Mouse (Mus musculus) gastrocnemius, postnatal 4 days (tissue): ENCODE results near the gene Crkl. TPM values are rescaled to one million over a fixed set of nuclear protein-coding genes. Genes with fewer than 3 reads are reported as not detected.
A peak's percentile ranks its signal among the peaks of the same experiment; 100 is the strongest.

Experiments used
- DNase-seq, 2 experiments: peaks; one replicate each; pipeline ENCODE4 v3.0.0; 2021 to 2022; ENCODE audit warnings: low spot score in 2 of 2, mixed read lengths in 2 of 2
- long read RNA-seq, 2 experiments: library from polyadenylated mRNA; stranded (forward); transcript quantifications; one replicate each; pipeline ENCODE4 v2.0.0; 2021
- total RNA-seq, 2 experiments: library from RNA; stranded (reverse); gene quantifications; 2 replicates each; pipeline ENCODE4 v1.2.3; 2021

The Crkl gene
- 10 to 100 TPM; 32.4 to 33.1 TPM for total RNA-seq
- long read RNA-seq, experiment 1, full-length matches to known transcripts: 21 of 22 reads
- long read RNA-seq, experiment 1, partial matches to known transcripts: 0 of 22 reads
- long read RNA-seq, experiment 1, other reads (novel, unspliced or antisense): 1 of 22 reads
- long read RNA-seq, experiment 2, full-length matches to known transcripts: 22 of 32 reads
- long read RNA-seq, experiment 2, partial matches to known transcripts: 1 of 32 reads
- long read RNA-seq, experiment 2, other reads (novel, unspliced or antisense): 9 of 32 reads

- DNase-seq: peak; percentile 98
Observed at GRCm38 (mm10) chr16:17451541-17452372, at the start of gene Crkl. TSS of gene Crkl (plus strand) at chr16:17451987.

- DNase-seq: peak in 1 of 2 experiments; percentile 12
Observed at GRCm38 (mm10) chr16:17402855-17403254, 48.9 kb upstream of the Crkl start.

GRCm38 (mm10) chr16:17405271-17405696 is 46.5 kb upstream of the Crkl start:
- DNase-seq: peak; percentile 34 to 63

DNA sequence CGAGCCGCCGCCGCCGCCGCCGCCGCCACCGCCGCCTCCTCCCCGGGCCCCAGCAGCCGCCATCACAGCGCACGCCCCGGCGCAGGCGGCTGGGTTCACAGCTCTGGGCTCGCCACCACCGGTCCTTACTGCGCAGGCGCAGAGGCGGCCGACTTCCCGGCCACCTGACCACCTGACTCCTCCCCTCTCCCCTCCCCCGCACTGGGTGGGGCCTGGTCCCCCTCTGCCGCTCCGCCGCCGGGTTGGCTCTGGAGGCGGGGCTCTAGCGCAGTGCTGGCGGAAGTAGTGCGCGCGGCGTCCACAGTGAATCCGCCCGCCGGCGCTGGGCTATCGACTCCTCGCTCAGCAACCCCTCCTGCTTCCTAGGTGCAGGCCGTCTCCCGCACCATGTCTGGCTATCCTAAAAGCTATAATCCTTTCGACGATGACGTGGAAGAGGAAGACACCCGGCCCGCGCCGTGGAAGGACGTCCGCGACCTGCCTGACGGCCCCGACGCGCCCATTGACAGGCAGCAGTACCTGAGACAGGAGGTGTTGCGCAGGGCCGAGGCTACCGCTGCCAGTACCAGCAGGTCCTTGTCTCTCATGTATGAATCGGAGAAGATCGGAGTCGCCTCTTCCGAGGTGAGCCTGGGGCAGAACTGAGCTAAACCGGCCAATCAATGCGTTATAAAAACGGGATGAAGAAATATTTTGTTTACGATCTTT is 45.9 kb upstream of the Crkl start, which contains the start of the genes Snap29 and Pi4ka:
Gene Snap29 (plus strand): TSS at position 251 of the 708 bp plus-strand sequence.
Gene Pi4ka (minus strand): TSS at position 579 of the 708 bp plus-strand sequence.
- peak; percentile 100 for DNase-seq

DNA sequence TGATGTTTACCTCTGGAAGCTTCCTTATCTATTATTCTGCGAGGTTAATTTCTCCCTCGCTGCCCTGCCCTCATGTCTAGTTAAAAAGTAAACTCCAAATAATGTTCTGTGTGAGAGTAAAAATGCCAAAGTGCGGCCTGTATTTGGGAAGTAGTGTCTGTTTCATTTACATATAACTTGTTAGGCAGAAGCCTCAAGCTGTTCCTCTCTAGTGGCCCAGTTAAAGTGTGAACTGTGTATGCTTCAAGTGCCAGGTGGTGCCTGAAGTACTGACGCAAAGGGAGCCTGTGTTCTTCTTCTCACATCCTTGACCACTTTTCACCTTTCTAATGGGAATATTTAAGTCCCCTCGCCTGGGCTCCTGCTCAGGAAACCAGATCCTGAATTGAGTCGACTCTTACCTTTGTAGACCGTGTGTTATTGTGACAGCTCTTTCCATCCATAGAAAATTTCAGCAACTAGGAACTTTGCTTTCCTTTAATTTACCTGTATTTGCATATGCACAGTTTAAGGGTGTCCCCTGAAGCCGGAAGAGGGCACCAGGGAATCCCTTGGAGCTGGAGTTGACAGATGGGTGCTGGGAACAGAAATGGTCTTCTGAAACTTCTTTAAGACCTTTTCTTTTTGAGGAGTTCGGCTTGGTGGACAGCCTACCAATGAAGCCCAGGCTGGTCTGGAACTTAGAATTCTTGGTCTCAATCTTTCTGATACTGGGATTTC is 45.1 kb upstream of the Crkl start:
- no peak for DNase-seq

DNA sequence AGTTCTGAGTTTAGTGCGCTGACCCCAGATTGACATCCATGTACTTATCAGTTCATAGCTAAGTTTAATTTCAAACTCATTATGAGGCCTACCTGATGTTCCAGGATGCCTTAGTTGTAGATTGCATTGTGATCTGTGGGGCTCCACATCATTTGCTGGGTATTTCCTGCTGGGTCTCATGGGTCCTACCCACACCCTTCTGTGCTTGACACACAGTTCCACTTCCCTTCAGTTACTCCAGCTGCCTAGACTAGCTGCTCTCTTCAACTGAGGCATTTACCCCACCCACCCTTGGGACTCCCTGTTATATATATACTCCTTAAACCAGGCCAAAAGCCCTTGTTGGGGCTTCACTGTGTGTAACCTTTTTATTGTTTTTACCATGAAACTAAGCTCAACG is 42.7 kb upstream of the Crkl start:
- DNase-seq: no peak

- DNase-seq: no peak
Observed at GRCm38 (mm10) chr16:17410209-17410608, 41.6 kb upstream of the Crkl start.

DNA sequence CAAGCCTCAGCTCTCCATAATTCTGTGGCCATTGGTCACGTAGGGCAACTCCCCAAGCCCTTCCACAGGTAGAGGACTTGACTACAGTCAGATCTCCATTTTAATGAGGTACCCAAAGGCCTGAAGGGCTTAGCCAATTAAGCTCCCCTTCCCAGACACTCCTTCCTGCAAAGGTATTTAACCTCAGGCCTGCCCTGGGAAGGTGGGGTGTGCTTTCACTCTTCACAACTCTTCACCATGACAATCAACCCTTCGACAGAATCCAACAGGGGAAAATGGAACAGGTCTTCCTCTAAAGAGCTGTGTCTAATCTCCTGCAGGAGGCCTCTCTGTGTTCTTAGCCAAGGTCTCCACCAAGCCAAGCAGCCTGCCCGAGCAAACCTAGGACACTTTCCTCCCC is 28.8 kb upstream of the Crkl start:
- no peak for DNase-seq

- DNase-seq: no peak
Observed at GRCm38 (mm10) chr16:17432576-17432975, 19.2 kb upstream of the Crkl start.

DNA sequence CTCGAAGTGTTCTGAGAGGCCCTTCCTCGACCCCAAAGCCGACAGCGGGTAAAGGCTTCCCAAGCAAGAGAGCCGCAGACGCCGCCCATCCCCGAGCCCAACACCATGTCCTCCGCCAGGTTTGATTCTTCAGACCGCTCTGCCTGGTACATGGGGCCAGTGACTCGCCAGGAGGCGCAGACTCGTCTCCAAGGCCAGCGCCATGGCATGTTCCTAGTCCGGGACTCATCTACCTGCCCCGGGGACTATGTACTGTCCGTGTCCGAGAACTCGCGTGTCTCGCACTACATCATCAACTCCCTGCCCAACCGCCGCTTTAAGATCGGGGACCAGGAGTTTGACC is 557 bp downstream of the Crkl start:
- DNase-seq: peak; percentile 18 to 57

GRCm38 (mm10) chr16:17456901-17457300 is 5.1 kb downstream of the Crkl start:
- no peak for DNase-seq

DNA sequence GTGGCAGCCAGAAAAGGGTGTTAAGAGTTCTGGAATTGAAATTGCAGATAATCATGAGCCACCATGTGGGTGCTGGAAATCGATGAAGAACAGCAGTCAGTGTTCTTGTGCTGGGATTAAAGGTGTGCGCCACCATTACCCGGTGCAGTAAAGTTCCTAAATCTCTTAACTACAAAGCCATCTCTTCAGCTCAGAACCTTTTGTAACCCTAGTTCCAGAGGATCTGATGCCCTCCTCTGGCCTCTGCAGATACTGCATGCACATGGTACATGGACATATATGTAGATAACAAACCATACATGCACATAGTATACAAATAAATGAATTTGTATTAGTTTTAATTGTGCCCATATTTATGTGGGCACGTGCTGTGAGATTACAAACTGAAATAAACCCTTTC is 8.5 kb downstream of the Crkl start:
- no peak for DNase-seq

DNA sequence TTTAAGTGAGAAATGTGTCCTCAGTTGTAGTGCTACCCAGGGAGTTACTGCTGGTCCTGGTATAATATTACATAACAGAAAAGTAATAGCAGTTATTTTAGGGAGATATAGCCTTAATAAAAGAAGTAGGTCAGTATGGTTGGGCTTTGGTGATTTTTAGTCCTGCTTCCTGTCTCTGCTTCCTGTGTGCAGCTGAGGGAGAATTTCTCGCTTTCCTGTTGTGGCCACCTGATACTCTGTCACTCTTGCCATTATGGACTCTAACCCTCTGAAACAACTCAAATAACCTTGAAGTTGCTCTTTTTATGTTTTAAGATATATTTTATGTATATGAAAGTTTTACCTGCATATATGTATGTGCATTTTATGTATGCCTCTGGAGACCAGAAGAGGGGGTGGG is 9.8 kb downstream of the Crkl start:
- DNase-seq: no peak

GRCm38 (mm10) chr16:17463184-17463583 is 11.4 kb downstream of the Crkl start:
- no peak for DNase-seq

GRCm38 (mm10) chr16:17466875-17467663 is 15.3 kb downstream of the Crkl start:
- no peak for DNase-seq

DNA sequence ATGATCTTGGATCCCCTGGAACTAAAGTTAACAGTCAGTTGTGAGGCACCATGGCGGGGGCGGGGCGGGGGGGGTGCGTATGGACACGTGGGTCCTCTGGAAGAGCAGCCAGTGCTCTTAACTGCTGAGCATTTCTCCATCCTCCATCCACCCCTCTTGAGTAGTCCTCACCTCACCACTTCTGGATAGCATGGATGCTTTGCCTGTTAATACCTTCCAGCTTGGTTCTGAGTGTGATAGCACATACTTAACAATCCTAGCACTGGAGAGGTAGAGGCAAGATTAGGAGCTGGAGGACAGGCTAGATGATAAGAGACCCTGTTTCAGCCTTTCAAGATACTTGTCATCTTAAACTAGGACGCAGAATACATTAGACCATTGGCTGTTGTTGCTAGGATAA is 20.7 kb downstream of the Crkl start:
- no peak for DNase-seq

DNA sequence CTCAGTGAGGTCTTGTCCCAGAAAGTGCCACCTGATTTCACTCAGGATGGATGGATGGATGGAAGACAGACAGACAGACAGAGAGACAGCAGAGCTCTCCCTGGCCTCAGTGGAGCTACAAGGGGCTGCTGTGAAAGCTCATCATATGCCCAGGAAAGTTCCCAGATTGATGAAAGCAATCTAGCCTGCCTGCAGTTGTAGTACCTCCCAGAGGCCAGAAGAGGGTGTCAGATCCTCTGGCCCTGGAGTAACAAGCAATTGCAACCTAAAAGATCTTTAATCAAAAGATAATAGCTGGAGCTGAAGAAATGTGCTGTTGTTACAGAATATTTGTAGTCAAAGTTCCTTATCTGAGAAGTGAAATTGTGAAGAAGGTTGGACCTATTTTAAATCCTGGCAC is 22.3 kb downstream of the Crkl start:
- no peak for DNase-seq

DNA sequence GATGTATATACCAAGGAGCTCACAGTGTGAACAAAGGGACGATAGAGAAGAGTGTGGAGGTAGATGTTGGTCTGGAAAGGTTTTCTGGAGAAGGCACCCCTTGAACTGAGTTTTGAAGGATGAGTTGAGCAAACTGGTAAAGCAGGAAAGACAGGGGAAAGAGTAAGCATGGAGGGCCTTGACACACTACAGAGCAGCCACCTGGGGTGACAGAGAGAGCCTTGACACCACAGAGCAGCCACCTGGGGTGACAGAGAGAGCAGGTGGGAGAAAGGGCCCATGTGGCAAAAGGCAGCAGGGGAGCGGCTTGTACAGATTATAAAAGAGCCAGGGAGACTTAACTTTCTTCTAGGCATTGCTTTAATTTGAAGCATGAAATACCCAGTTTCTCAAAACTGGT is 23.0 kb downstream of the Crkl start:
- no peak for DNase-seq

DNA sequence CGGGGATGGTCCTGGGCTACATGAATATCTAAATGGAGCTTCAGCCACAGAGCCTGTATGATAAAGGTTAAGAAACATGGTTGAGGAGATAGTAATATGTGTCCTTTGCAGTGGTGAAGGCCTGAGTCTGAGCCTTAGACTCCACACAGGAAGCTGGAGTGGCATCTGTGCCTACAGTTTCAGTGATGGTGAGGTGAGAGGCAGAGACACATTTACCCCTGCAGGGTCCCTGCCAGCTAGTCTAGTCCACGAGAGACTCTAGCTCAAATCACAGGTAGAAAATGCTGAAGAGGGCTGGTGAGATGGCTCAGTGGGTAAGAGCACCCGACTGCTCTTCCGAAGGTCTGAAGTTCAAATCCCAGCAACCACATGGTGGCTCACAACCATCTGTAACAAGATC is 23.5 kb downstream of the Crkl start:
- DNase-seq: no peak

DNA sequence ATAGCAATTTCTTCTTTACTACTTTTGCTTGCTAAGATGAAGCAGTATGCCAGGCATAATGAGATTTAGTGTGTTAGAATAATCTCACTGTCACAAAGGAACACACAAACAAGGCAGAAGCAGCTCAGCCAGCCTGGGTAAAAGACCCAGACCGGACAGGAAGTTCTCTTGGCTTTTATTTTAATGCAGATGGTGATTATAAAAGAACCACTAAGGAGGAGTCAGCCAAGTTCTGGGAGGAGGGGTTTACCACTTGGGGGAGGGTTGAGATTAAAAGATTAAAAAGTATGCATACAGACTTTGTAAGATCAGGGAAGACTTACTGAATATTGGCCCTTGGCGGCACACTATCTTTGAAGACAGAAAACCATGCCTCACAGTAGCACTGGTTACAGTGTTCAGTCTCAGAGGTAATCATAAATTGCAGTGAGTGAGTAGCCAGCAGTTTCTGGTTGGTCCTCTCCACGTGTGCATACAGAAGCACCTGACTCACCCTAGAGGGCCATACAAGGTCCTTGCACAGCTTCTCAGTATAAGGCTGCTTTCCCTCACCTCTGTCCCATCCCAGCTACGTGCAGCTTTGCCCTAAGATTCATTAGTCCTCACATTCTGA is 26.6 kb downstream of the Crkl start:
- DNase-seq: no peak
